8 mouse cellular contexts compared by ENCODE assay signal in genomic region chr4:33721971-33722370, GRCm38 (mm10).
"Had no signal": no experiment of that assay in that cellular context is flagged by ENCODE, and none has a peak within 500 bp of the region (broad histone marks: within the 10 kb centered on the region; RNA-seq: fewer than 3 reads in every experiment).

No protein-coding gene starts in this region.

- DNase-seq: liver, postnatal 0 days; lung, adult 2 months; lung, postnatal 14 days; lung, postnatal 36 days; right cerebral cortex, postnatal 25 days; thymus, adult 2 months; thymus, postnatal 25 days; thymus, postnatal 4 days had no signal
